Mouse (Mus musculus) embryonic fibroblast, embryonic 13.5 days (primary cell): ENCODE data around the gene Dner.

Experiments used
- CTCF ChIP-seq: IDR thresholded peaks from 2 replicates; pipeline ENCODE4 v1.5.1; 2011; ENCODE audit warnings: mild to moderate bottlenecking, control low read depth, low read length, moderate library complexity, borderline replicate concordance; ENCODE audit not compliant: insufficient read depth
- POLR2A ChIP-seq: IDR thresholded peaks from 2 replicates; pipeline ENCODE4 v1.6.1; 2011; ENCODE audit warnings: low read depth, mild to moderate bottlenecking, control low read depth, low read length, moderate library complexity

DNA sequence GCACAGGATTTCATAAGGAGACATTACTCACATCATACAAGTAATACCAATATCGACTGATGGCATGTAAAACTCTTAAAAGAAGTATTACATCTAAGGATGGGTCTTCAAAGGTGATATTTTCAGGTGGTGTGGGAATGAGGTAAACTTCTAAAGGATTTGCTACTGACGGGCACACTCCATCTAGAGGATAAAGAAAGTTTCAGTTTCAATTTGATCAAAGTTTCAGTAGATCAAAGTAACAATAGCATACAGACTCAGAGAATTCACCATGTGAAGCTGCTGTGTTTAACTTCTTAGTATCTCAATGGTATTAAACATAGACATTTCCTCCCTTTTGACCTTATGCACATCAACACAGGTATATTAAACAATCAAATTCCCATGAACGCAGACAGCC lies 46.1 kb upstream of the Dner start:
- TF ChIP-seq POLR2A = no peak
- no peak for TF ChIP-seq CTCF
